Mouse (Mus musculus) fibroblast of lung, adult 2 months (primary cell): ENCODE measurements at regions not wholly inside any gene's neighbourhood (a gene's known extent, or its start where the extent isn't known, plus 50 kb on each side); places are given as distances from the start of the nearest gene placed in this dataset.
A peak's percentile ranks its signal among the peaks of the same experiment; 100 is the strongest.

ENCODE experiments used
- DNase-seq: peaks from one replicate; pipeline ENCODE4 v3.0.0-alpha.2; 2011; ENCODE audit warnings: low read depth

DNA sequence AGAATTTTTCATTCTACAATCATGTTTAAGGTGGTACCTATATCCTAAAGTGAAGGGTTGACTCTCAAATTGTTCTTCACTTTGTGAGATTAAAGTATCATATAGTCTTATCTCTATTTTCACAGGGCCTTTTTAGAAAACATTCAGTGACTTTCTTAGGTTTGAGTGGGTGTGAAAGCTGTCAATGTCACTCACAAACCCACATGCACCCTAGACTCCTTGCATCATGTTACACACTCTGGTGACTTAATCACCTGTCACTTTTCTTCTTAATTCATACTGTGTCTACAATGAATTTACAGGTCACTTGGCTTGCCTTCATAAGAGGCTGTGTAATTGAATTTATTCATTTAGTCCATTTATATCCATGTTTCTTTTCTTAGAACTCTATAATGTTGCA is 1026.8 kb upstream of the Alcam start:
- DNase-seq, result no peak

DNA sequence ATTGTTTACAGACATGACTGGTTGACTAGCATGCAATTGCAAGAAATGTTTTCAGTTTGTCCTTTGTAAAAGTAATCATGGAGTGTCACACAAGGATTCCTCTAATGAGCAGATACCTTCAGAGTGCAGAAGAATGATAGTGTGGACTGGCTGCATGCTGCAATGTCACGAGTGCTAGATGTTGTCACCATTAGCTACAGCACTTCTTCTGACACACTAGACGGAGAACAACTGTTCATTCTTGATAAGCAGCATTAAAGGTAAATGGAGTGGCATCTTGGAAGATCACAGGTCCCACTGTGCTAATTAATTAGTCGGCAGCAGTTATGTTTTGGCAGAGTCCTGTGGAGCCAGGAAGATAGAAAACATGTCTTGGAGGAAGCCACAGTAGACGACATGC is 985.6 kb upstream of the Alcam start:
- no peak for DNase-seq

DNA sequence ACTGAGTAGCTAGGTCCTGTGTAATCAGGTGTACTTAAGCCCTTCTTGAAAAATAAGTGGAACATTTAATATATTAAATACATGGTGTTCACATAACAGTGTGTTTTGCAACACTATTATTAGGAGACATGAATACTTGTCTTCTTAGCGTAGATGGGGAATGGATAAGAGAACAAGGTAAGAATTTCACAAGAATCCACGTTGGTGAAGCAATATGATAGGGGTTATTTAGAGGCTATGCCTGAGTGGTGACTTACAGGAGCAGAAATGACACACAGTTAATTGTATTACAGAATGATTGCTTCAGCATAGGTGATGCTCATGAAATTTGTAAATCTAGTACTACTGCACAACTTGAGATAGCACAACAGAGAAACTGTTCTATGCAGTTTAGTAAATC is 964.5 kb upstream of the Alcam start:
- DNase-seq, result no peak

DNA sequence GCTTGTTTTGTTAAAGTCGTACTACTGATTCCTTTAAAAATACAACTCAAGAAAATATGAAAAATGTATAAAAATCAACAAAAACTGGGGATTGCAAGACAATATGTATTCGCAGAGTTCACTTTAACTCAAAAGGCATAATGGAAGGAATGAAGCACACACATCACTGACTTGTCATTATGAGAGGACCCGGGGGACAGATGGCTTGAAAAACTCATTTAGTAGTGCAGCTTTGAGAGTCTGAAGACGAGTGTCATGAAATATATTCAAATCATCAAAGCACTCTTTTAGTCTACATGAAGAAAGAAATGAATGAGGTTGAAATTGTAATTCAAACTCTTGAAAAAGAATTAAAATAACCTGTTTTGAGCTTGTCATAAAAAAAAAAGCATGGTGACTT is 931.3 kb upstream of the Alcam start:
- DNase-seq, result no peak

DNA sequence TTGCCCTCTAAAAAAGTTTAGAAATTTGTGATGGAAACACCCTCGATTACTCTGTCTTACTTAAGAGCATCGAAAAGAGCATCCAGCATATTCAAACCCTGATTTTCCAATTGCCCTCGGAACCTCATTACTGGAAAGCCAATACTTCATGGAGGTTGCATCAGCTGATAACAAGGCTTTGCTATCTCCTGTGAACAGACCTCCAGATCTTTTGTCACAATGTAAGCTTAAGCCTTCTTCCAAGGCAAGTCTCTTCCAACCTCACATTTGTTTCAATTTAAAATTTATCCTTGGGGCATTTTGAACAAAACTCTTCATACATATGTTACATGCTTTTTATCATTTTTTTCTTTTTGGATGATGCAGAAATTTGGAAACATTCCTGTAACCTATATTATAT is 888.3 kb upstream of the Alcam start:
- no peak for DNase-seq

DNA sequence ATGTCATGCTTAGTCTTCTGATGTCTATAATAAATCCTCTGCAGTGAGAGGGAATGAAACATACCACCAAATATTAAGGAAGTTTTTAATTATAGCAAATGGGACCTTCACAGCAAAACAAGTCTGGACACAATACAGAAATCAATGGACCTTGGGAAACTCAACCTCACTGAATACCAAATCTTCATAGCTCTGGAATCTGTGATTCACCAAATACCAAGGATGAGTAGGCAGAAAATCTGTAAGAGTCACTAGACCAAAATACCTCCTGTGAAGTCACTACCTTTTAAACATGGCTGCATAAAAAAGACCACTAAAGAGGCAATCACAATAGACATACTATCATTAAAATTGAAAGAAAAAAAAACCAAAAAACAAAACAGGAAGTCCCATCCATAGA is 872.5 kb upstream of the Alcam start:
- no peak for DNase-seq

DNA sequence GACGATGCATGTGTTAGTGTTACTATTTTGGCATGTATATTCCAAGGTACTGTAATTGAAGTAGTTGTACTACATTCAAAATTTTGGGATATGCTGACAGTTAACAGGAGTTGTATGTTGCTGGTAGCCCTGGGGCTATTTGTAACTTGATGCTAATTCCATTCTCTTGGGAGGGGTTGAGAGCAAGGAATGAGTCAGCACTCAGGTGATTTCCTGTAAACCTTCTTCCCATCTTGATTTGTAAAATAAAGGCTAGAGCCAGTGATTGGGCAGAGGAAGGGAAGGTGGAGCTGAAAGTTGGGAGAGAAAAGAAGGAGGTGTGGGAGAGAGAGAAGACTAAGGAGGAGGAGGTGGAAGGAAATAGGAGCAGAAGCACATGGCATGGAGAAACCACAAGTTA is 838.2 kb upstream of the Alcam start:
- no peak for DNase-seq

DNA sequence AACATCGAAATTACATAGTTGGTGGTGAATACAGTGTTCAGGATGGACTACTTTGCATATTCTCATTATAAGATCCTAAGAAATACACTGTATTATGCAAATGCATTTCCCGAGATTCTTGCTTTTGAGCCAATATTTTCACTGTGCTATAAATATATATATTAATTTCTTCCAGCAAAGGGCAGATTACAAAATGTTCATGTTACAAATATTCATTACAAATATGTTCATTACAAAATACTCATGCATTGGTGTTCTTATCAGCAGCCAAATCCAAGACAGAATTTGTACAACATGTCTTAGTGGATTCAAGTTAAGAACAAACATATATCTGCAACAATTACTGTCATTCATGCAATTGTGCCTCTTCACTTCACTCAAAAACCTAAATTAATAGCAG is 828.1 kb upstream of the Alcam start:
- no peak for DNase-seq

DNA sequence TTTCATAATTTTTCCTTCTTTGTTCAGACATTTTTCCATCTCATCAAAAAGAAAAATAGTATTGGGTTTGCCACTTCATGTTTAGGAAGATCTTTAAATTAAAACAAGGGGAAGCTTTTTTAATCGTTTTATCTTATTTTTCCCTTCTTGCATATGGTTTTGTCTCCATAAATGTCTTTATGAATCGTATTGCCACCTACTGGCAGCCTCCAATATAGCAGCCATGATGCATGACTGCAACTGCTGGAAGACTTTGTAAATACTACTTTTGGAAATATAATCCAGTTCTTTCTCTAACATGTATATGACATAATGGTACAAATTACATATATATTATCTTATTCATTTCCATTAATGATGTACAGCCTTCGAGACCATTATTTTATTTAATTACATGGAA is 812.2 kb upstream of the Alcam start:
- peak; percentile 41 for DNase-seq

DNA sequence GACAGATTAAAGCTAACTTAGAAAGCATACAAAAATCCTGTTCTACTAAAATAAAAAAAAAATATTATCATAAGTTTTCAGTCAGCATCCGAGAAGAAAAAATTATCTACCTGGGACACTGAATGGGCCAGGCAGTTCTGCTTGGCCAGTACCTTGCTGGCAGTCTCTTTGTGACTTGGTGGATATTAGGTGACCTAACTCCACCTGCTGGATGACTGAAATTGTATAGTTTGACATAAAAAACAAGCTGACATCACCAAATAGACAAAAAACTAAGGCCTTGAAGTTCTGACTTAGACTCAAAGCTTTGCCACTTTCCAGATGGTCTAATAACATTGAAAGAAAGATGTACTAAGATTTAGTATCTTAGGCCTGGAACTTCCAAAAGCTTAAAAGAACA is 791.5 kb upstream of the Alcam start:
- DNase-seq, result no peak

DNA sequence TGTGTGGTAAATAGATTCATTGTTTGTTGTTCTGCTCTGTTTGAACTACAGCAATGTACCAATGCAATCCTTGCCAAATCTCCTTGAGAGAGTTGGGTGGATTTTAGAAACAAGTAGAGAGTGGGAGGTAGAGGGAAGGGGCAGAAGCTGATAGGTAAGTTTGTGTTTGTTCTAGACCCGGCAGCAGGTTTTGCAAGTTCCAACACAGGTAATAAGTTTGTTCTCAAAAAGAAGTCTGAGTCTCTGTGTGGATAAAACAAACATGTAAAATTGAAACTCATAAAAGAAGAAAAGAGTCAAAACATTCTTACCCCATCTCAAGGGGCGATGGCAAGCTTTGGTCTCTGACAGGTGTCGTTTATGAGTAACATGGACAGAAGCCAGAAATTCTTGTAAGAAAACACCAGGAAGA is 788.3 kb upstream of the Alcam start:
- no peak for DNase-seq

DNA sequence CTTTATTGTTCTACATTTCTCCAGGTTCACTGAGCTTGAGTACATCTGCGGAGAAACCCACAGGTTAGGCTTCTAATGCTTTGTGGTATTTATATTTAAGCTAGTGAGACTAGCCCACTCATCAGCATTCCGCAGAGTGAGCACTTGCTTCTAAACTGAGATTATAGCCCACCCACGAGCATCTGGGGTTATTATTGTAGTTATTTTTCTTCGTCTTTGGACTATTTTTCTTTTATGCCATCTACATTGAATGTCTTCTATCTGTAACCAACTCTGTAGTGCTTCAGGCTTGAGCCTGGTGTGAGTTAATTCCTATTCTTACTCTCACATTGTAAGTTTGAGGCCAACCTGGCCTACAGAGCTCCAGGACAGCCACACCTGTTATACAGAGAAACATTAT is 765.0 kb upstream of the Alcam start:
- no peak for DNase-seq

DNA sequence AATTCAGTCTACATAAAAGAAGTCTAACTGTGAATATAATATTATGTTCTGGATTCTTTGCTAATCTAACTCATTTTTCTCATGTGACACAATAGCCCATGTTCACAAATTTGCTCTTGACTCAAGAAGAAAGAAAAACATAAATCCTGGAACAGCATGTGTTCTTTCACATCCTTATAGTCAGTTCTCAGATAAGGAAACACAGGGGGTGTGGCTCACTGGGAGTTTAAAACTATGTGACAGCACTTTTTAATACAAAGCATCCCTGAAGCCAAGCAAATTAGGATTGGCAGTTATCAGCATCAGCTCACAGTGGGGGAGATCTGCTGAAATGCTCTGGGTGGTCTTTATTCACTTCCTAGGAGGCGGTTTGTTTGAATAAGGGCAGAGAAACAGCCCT is 747.6 kb upstream of the Alcam start:
- DNase-seq, result no peak

DNA sequence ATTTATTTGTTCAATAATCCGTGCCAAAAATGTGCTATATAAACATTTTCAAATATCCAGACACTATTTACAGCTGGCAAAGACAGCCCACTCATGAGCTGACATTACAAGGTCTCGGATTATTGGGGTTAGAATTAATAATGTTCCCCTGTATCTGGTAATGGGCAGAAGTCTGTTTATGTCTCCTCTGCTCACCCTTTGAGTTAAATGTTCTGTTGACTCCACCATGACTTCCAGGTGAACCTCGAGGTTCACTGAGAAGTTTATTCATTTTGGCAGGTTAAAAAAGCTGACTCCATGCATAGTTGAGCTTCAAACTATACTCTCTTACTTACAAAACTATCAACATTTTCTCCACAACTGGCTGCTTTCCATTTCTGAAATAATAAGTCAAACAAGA is 732.6 kb upstream of the Alcam start:
- DNase-seq, result no peak

DNA sequence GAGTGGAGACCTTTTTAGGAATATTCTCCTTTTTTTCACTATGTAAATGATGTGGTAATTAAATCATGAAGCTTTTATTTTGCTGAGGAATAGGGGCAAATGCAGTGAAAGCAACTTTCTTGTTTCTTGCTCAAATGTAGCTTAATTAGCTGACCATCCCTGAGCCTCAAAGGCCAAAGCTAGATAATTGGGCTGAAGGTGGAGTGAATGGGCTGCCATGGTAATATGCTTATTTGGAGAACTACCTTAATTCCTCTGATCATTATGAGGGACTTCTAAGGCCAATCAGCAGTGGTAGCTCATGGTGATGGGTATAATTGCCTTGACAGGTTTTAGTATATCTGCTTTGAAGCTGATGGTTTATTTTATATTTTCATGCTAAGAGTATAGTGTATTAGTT is 702.5 kb upstream of the Alcam start:
- DNase-seq, result no peak

DNA sequence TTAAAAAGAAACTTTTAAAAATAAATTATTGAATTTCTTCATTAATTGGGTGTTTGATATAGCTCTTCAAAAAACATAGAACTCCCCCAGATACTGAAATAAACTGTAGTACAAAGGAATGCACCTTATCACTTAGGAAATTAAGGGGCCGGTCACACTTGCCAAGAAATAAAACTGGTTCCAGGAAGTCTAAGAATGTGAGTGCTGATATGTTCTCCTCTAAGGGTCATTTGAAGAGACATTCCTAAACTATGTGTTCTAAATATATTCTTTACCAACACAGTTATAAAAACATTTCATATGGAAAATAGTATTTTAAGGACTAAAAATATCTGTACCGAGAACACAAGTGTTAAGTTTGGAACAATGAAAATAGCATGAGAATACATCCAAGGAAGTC is 676.8 kb upstream of the Alcam start:
- no peak for DNase-seq

DNA sequence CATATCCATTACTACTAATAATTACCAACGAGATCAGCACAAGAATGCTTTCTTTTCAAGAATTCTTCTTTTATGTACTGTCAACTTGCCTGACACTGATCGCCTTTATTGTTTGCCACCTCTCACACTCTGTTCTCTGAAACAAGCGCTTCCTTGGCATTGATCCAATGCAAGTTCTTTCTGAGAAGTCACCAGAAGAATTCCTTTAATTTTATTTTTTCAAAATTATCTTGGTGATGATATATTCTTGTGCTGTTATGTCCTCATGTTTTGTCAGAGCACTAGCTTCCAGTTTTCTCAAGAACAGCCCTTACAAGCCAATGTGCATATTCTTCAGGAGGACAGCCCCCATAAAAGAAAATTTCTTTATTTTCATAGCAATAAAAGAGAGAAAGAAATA is 654.9 kb upstream of the Alcam start:
- no peak for DNase-seq

DNA sequence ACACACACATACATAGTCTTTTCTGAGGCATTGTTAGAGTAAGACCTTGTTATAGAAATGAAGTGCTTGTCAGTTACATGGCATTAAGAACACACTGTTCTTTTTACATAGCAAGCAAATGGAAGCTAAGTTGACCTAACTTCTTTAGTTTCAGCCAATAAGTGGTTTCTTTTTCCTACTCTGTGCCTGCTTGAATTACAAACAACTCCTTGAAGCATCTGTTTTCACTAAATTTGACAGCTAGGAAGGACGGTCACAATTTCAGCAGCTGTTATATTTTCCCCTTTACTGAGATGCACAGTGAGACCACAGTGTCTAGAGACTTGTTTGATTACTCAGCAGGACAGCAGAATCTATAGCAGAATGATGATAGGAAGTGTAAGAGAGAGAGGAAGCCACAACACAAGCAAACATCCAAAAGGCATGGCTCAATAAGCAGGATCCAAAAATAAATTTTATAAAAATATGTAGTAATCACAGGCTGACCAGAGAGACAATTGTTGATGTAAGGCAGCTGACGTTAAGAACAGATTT is 641.6 kb upstream of the Alcam start:
- no peak for DNase-seq

DNA sequence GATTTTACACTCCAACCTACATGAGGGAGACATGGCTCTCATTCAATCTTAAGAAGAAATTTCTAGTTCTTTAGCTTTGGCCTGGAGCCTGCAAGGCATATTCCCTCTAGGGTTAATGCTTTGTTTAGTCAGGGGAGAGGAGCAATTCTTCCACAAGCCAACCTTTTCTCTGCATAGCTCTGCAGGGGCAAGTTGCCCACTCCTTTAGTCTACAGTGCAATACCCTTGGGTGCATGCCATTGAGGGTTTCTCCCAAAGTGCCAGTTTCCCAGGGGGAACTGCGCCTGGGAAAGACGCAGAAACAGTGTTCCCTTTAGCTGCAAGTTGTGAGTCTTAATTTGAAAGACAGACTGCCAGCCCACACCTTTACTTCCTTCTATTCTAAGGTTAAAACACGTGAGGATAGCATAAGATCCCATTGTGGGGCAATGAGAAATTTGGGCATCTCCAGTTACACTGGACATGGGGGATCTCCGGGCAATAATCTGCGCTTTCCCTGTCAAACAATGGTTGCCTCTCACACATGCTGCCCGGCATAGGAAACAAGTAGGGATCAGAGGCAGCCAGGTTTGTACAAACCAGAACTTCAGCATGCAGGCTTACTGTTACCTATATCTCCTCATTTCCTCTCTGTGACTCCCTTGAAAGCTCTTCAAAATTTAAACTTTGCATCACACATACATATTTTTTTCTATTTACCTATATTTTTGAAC is 620.1 kb upstream of the Alcam start:
- no peak for DNase-seq

DNA sequence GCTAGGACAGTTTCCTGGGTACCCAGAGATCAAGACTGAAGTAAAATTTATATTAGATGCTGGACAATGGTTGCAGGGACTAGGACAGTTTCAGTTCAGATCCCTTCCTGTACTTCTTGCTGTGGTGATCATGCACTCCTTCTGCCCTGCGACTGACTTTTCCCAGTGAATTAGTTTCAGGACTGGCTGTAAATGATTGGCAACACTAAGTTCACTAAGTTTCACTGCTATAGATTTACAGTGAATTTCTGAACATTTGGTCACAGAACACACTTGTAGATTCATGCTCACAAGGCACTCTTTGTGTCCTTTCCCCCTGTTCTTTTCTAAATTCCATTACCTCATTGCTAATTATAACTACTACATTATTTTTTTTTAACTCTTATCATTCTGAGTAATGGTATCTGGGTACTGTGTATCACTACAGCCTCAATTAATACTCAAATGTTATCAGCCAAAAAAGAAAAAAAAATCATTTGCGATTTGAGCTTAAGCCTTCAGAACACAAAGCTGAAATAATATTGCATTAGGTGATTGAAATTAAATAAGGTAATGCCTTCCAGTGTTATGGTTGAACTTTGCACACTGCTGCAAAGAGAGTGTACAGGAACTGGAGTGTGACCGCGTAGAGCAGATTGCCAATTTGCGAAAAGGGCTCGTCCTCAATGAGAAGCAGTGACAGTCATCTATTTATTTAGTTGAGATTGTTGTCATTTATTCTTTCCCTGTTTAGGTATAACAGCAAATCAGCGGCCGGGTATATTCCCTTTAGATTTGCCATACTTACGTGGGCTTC is 618.2 kb upstream of the Alcam start:
- no peak for DNase-seq

DNA sequence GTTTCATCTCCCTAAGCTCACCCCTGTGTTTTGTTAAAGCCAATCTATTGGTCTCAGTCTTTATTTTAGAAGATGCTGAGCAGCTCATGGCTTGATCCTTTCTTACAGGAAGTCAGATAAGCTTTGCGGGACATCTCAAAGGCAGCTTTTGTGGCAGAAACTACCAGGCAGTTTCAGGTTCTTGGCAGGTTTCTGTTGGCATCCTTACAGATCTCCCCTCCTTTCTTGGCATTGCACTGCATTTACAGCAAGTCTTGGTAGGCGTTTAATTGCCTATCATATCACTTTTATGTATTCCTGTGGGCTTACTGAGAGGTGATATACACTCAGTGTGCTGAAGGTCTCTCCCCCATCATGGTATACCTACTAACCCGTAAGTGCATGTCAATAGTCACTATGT is 610.3 kb upstream of the Alcam start:
- DNase-seq, result no peak

DNA sequence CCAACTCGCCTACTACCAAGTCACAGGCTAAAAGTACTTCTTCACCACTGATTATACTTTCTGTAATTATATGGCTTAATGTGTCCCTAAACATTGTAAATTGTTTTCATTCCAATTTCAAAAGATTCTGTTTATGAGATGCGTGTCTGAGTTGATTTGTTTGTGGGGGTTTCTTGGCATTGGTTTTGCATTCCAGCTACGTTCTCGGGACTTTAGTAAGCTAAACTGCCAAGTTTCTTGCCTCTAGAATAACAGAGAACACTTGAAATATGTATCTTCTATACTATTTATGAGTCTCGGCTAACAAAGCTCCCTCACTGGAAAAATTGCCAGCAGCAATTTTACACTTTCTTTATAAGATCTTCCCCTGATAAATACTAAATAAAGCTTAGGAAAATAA is 609.2 kb upstream of the Alcam start:
- no peak for DNase-seq

DNA sequence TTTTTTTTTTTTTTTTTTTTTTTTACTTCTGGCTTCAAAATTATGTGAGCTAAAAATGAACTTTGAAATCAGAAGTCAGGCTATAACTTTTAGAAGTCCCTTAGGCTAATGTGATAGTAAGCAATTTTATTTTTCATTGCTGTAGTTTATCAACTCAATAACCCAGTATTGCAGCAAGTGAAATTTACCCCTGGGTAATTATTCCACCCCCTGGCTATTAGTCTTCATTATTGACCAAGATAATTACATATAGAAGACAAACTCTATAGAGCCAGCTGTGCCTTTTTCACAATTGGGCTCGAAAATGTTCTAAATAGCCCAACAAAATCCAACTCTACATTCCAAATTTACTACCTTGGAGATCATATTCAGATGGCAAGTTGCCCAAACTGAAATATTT is 572.2 kb upstream of the Alcam start:
- no peak for DNase-seq

DNA sequence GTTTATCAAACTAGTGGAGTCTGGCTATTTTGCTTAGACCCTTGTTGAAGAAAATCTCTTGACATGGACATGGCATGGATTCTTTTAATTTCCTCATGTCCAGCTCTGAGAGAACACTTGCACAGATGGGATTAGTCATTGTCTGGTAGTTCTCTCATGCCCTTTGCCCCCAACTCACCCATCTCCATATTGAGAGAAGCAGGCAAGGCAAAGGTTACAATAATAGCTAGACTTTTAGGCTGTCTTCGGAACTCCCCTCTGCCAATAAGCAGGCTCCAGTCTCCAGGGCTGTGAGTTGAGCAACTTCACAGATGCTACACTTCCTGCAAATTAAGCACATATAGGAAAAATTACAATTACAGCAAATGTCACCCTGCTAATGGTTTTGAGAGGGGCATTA is 558.0 kb upstream of the Alcam start:
- no peak for DNase-seq
